Mouse (Mus musculus): ENCODE results near the gene Cbx5.
A peak's percentile ranks its signal among the peaks of the same experiment; 100 is the strongest.

The Cbx5 gene

DNA sequence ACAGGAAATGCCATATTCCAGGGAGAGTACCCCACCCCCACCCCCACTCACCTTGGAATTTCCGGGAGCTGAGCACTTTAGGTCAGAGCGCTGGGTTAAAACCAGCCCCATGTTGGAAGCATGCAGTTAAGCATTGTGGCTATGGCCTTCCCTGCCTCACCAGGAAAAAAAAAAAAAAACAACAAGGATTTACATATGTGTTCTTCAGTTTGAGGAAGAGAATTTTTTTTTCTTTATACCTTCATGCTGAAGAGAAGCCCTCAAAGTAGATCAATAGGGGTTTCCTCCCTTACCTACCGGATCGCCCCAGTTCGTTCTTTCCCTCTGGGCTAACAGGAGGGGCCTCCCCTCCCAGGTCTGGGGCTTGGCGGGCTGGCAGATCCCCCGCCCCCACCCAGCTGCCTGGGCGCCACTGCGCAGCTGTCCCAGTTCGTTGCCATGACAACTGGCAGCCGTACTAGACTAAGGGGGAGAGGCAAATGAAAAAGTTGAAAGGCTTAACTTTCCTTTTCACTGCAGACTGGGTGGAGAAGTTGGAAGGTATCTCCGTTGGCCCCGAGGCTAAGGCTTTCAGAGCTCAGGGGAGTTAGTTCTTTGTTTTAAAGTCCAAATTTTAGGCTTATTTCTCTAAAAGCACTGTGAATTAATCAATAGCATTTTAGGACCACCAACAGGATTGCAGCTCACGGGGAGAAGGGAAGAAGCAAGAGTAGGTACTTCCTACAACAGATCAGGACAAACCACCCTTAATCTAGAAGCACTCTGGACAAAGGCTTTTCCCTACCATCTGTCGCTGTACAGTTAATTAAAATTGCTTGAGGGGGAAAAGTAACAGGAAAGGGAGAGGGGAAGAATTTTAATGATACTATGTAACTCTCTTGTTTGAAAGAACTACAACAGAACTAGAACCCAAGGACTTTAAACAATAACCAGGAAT, 24.4 kb downstream of the Cbx5 start:
- DNase-seq: peak; percentile 36

DNA sequence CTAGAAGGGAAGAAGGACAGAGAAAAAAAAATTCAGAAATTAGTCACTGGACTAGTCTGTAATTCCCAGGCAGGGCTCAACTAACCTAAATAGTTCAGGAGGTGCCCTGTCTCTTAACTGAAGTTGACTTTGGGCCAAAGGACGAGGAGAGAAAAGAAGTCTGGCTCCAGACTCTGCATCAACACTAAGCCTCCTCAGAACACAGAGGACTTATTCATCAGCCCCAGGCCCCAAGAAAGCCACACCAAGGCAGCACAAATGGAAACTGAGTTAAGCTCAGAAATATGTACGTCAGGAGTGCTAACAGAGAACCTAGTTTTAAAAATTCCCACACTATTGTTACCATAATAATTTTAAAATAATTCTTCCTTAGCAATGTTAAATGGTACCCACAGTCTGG, 25.5 kb downstream of the Cbx5 start:
- DNase-seq: no peak

DNA sequence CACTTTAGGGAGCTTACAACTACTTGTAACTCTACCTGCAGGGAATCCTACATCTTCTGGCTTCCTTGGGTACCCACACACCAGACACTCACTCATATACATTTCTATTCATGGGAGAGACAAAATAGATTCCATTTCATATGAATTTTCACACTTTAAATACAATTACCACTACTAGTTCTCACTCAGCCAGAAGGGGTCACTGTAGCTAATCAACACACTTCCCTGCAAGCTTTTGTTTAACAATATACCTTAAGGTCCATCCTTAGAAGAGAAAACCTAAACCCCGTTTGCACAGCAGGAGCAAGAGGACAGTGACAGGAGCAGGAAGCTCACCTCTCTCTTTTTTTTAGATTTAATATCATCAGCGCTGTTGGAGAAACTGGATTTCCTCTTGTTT, 34.5 kb downstream of the Cbx5 start:
- no peak for DNase-seq

DNA sequence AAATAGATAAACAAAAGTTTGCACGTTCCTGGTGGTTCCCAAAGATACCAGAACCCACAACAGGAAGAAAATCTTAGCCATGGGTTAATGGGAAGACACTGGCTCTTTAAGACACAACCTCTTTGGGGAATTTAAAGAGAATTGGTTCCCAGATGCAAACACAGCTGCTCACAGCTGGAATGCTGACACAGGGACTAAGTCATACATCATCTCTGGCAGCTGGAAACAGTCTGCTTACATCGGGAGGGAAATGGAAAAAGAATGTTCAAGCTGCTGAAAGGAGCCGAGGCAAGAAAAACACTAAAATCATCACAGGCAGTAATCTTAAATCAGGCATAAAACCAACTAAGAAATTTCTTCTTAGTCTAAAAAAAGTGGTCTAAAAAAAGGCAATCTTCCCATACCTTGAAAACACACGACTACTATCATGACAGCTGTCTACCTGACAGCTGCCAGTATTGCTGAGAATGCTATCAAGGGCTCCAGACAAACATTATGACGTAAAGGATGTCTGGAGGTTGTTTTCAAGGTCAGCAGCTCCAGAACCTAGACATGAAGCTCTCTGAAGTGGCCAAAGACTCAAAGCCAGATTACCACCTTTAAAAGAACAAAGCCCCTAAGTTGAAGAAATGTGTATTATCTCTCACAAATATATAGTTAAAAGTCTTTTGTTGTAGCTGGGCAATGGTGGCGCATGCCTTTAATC, 37.4 kb downstream of the Cbx5 start:
- no peak for DNase-seq

DNA sequence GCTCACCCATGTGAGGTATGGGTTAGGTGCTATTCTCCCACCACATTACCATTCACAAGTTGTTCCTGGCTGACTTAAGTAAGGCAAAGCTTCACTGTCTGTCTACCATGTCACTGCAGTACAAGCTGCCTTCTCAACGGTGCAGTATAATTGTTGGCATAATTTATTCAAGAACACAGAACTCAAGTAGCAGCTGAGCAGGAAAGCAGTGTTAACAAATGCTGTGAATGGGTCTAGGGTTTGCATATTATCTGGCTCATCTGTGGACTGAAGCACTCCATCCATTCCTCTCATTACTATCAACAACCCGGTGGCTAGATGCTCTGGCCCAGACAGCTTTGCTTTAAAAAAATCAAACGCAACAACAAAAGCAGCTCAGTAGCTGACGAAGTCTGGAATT, 41.8 kb downstream of the Cbx5 start:
- no peak for DNase-seq

- DNase-seq: no peak
These were observed 42.8 kb downstream of the Cbx5 start for GRCm38 (mm10) chr15:103196835-103197234.

DNA sequence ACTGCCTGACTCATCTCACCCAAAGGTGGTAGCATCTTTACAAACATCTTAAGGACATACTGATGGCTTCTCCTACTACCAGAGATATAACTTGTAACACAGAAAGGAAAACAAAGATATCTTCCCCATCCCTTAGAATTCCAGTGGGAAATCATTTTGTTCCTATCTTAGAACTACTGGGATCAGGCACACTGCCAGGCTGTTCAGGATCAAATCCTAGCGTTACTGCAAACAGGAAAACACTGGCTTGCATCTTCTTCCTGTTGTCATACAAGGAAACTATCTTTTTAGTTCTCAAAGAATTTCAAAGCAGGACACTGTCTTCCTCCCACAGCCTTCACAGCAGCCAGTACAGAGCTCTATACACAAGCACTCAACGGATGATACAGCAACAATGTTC, 46.0 kb downstream of the Cbx5 start:
- DNase-seq: no peak

GRCm38 (mm10) chr15:103190531-103191462, 48.8 kb downstream of the Cbx5 start:
- no peak for DNase-seq

DNA sequence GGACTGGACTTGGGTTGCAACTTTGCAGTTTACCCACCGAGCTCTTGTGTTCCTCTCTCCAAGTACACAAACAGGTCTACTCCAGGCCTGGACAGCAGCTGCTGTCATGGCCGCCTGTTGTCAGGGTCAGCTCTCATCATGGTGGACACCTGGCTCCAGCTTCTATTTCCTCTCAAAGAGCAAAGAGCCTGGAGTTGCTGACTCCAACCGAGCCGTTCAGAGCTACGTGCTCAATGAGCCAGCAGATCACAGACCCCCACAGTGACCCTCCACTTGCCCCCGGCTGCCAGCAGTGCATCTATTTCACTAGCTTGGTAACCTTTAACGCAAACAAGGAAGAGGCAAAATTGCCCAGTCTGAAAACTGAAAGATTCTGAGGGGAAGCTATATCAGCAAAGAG, 49.5 kb downstream of the Cbx5 start:
- no peak for DNase-seq

DNA sequence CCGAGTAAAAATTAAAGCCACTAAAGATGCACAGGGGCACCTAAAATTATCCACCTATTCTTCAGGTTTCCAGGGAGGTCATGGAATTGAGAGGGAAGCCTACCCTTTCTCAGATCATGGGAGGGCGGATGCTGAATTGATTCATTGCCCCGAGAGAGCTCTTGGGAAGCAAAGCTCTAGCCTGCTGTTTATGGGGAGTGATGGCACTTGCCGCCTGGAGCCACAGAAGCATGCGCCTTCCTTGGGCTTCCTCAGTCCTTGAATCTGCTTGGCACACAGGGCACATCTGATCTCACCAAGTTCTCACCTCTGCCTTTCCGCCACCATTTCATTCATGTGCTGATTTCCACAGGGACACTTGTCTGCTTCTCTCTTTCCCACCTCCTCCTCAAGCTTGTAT, 51.8 kb downstream of the Cbx5 start:
- DNase-seq: no peak

DNA sequence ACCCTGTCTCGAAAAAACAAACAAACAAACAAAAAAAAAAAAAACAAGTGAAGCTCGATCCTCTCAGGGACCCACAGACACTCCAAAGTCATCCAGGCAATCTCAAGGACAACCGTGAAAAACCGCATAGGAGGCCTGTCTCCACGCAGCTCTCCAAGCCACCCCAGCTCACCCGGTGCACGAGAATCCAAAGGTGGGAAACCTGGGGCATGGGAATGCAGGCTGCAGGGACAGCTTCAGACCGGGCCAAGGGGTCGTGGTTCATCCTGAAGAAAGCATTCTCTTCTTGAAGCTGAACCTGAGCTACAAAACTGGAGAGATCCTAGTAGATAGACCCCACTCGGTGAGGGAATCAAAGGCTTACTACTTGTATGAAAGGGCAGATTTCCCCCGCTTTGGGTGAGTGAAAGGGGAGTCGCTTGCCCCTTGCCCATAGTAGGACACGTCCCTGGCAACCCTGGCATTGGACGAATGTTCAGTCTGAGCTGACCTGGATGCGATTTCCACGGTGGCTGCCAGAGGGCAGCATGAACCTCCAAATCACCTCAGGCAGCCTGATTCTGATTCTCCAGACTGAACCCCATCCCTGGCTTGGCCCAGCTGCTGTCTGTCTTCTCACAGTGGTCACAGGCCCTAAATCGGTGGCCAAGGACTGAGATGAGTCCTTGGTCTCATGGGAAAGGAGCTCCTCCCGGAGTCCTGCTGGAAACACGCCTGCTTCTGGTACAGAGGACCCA, 54.0 kb downstream of the Cbx5 start:
- no peak for DNase-seq

GRCm38 (mm10) chr15:103183651-103184610, 55.7 kb downstream of the Cbx5 start:
- no peak for DNase-seq

DNA sequence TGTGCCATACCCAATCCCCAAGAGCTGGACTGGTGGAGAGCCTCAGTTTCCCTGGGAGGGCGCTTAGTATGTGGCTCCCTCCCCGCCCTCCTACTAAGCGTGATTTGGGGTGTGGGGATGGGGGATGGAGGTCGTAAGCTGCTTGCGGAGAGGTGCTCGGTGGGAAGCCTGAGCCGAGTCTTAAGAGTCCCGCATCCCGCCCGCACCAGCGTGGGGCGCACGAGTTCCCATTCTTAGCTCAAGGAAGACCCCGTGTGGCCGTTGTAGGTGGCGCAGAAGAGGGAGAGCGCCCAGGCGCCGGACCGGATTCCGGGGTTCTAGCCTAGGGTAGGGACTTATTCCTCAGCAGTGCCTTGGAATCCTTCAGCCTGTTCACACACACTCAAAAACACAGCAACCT, 56.5 kb downstream of the Cbx5 start:
- DNase-seq: no peak

DNA sequence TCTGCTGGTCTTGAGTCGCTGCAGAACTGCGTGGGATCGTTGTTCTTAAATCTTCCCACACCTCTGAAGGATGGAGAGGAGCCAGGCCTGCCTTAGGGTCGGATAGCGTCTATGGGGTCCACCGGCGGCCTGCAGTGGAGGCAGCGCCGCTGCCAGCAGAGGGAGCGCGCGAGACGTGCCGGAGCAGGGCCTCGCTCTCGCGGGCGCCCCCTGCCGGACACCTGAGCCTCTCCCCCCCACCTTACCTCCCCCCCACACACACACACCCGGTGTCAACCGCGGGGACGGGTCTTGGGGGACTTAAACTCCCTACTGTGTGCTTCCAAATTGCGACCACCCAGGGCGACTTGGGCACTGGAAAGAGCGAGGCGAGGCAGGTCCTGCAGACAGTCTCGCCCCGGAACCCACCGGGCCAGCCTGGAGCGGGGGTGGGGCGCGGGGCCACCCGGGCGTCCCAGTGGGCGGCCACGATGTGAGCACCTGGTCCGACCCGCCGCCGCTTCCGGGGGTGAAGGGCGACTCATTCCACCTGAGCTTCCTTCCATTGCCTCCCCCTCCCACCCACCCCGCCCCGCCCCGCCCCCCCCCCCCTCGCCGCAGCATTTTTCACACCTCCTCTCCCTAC, 57.3 kb downstream of the Cbx5 start:
- DNase-seq: peak; percentile 68

GRCm38 (mm10) chr15:103180406-103180805, 59.2 kb downstream of the Cbx5 start:
- no peak for DNase-seq

DNA sequence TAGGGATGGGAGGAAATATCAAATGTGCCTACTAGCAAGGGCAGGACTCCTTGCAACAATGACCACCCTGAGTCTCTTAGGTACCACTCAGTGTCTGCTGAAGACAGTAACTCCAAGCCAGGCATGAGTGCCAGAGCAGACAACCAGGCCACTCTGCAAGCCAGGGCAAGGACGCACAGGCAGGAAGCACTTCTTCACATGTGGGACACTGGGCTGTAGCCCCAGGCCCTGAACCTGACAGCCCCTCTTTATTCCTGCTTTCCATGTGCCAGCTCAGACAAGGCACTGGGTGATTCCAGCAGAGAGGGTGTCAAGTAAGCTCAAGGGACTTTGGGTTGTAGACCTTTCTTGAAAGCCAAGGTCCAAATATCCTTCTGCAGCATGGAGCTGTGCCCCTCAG, 60.8 kb downstream of the Cbx5 start:
- DNase-seq: no peak

DNA sequence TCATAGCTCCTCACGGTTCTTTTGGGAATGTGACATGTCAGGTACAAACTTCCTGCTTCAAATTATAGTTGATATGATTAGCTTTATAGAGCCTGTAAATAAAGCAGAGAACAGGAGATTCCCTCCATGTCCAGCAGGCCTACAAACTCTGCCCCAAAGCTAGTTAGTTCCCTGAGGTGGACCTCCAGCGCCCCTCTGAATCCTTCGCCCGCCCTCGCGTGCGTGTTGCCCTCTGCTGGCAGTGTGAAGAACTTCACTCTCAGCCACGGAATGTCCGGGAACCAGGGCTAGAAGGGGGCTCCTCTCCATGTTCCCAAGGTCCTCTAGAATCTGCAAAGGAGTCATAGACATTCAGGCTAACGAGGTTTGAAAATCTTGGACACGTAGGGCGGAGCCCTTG, 61.5 kb downstream of the Cbx5 start:
- DNase-seq: no peak

GRCm38 (mm10) chr15:103177611-103178041, 62.0 kb downstream of the Cbx5 start:
- no peak for DNase-seq

DNA sequence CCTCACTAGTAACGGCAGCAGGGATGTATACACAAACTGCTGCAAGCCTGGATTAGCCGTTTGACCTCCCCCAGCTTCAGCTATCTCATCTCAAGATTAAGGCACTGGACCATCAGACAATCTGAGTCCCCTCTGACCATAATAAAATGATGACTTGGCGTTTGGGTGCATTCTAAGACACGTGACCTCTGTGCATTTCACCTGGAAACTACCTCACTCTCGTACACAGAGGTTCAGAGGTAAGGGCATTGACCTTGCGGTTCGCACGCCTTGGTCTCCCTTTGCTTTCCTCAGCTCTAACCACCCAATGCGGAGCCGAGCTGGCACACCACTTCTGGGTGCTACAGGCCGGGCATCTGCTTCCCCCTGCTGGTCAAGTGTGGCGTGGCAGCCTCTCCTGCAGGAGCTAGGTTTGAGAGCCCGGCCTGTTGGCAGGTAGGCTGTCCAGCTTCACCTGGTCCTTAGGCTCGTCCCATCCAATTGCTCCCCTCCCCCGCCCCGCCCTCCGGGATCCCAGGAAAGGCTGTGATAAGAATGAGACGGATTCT, 62.7 kb downstream of the Cbx5 start:
- DNase-seq: peak; percentile 93

GRCm38 (mm10) chr15:103173251-103173650, 66.4 kb downstream of the Cbx5 start:
- DNase-seq: no peak

All from cerebellum, adult 8-10 months (tissue).